Mouse (Mus musculus) CD4-positive, CD25-positive, alpha-beta regulatory T cell, adult 4 months (primary cell): ENCODE data around the gene Rb1. TPM values are rescaled to one million over a fixed set of nuclear protein-coding genes. Genes with fewer than 3 reads are reported as not detected.
A peak's percentile ranks its signal among the peaks of the same experiment; 100 is the strongest.

ENCODE experiments used
- ATAC-seq: one replicate; pipeline ENCODE4 v1.8.0; 2017
- polyA plus RNA-seq, 2 experiments: library from polyadenylated mRNA; unstranded; fragments of 100-300 nt; shearing (Covaris generic); gene quantifications; one replicate each; pipeline ENCODE4 v1.2.1; 2017

Rb1 gene
- polyA plus RNA-seq, 2 experiments from 2014 or later: 10.0 to 85.9 TPM

GRCm38 (mm10) chr14:73334926-73335805 is 9.5 kb upstream of the Rb1 start:
- ATAC-seq: peak; percentile 59

DNA sequence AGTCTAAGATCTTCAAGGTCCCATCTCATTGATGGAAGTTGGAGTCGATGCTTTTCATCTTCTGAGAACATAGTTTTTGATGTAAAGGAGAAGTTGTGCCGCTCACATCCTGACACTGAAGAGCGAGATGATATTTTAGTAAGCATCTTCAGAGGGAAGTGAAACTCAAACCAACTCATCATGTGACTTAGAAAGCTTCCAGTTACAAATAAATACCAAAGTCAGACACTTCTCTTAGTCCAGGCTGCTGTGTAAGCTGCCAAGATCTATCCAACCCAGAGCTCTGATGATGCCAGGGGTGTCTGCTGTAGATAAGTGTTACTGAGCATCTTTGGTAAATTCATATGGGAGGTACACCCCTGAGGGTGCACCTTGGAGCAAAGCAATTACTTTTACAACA is 8.3 kb upstream of the Rb1 start:
- ATAC-seq: peak; percentile 58

- ATAC-seq: no peak
Measured at GRCm38 (mm10) chr14:73331386-73331785, 5.8 kb upstream of the Rb1 start.

DNA sequence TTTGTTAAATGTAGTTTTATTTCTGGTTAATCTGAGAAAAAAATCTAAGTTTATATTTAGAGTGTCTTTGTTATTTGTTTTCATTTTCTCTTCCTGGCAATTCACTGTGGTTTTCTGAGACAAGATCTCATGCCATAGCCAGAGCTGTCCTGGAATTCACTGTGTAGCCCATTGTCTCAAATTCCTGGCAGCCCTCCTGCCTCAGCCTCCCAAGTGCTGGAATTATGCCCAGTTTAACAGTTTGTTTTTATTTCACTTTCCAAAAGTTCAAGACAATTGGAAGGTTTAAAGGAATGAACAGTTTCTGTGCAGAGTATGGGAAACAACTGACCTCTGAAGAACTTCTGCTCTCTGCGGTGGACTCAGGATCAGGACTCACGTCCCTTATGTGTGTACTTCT is 4.2 kb upstream of the Rb1 start:
- ATAC-seq: no peak

DNA sequence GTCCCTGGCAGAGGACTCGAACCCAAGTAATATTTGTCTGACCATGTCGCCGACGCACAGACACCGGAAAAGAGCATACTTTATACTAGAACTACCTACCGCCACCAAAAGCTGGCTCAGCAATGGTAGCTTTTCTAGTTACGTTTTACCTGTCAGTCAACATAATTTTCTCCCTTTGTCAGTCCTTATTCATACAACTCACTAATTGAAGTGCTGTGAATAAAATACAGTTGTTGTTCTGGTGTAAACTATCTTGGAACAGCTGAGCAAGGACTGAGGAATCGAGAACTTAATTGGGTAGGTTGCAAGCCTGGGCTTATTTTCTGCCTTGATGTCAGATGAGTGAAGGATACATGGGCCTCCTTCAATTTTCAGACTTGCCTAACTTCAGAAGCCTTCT is 889 bp upstream of the Rb1 start:
- peak; percentile 37 for ATAC-seq

DNA sequence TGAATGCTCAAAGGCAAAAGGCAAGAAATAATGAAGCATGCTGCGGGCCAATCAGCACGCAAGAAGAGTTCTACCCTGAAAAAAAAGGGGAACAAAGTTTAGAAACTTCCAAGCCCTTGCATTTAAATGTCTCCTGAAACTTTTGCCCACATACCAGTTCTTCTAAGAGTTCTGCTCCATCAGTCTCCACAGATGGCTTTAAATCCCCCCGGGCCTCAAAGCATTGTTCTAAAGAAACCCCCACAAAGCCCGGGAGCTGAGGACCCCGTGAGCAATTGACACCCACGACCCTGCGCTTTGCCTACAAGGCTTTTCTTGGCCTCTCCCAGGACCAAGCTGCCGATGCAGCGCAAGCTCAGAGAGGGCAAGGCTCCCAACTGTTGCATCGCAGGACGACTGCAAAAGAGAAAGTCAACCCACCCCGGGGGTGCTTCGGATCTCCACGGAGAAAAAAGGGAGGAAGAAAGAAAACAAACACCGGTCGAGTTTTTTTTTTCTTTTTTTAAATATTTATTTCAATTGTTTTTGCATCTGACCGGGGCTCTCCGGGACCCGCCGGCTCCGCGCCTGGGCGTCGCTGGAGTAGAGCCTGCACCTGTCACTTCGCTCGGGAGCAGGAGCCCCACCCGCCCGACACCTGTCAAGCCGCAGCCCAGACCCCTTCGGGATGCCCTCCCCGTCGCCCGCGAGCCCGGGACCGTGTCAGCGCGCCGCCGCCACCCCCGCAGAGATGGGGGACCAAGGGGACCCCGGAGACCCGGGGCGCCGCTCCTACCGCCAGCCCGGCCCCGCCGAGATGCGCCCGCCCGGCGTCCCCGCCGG is 777 bp downstream of the Rb1 start:
- peak; percentile 35 for ATAC-seq

- no peak for ATAC-seq
Measured at GRCm38 (mm10) chr14:73323965-73324364, 1.7 kb downstream of the Rb1 start.

GRCm38 (mm10) chr14:73322142-73322541 is 3.5 kb downstream of the Rb1 start:
- no peak for ATAC-seq

DNA sequence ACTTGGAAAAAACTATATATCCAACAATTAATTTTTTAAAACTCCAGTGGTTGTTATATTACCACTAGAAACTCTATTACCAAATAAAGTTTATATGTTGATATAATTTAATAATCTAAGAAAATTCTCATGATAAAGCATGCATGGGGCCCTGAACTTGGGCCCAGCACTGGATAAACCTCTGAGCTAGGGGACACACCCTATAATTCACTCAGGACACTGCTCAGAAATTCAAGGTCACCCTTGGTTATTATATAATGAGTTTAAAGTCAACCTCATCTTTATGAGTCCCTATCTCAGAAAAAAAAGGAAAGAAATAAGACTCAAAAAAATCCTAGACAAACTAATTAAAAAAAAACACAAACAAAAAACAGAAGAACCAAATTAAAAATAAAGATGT is 8.7 kb downstream of the Rb1 start:
- no peak for ATAC-seq

GRCm38 (mm10) chr14:73313864-73314263 is 11.8 kb downstream of the Rb1 start:
- ATAC-seq: no peak

DNA sequence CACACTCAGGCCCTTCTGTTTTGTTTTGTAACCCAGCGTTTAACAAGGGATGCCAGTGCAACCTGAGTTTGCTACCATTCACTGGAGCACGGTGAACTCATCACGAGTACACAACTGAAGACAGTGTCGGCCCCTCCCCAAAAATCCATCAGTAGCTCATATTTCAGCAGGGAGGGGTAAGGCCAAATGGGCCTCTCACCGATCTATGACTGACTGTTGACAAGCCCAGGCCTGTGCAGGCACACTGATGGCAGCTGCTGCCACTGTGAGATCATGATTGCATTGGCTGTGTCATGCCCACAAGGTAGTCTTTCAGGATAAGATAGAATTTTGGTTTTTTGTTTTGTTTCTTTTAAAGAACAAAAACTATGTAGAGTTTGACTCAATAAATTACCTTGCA is 12.2 kb downstream of the Rb1 start:
- no peak for ATAC-seq

DNA sequence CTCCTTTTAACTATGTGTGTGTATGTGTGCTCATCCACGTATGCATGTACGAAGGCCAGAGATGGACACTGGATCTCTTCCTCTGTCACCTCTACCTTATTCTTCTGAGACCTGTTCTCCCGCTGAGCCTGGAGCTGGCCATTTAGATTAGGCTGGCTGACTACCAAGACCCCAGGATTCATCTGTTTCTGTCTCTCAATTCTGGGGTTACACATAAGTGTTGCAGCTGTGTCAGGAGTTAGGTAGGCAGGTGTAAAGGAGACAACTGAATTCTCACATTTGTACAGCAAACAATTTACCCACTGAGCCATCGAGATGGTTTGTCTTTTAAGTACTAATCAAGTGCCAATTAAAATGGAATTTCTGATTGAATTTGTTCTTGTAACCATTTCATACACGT is 12.7 kb downstream of the Rb1 start:
- no peak for ATAC-seq

- ATAC-seq: no peak
Measured at GRCm38 (mm10) chr14:73307490-73307889, 18.1 kb downstream of the Rb1 start.

DNA sequence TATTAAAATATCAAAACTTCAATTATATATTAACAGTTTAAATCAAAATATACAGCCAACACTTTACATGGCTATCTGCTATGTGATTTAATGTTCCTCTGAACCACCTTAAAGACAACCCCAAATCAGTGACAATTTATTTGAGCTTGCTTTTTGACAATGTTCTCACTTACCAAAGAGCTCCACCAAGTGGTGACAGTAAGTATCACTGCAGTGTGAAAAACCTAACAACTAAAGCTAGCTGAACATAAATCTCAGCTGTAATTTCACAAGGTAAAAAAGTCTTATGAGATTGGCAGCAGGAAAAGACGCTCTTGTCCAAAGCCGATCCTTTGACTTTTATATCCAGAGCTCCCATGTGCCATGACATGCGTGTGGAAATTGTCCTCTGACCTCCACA is 22.4 kb downstream of the Rb1 start:
- ATAC-seq: peak; percentile 86

- ATAC-seq: no peak
Measured at GRCm38 (mm10) chr14:73301856-73302255, 23.8 kb downstream of the Rb1 start.

DNA sequence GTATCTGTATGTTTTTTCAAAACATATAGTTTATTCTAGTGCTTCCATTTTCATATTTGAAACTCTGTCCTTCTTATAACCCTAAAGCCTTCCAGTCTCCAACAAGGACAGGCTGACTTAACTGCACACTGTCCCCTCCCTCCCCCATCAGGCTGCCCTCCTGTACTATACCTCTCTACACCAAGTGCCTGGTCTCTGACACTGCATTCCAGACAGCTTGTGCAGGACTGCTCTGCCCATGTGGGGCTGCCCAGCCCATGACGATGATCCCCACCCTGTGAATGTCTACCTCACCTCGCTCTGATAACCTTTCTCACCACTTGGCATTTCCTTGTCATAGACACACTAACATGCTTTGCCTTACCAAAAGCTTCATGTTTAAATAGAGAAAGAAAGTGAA is 30.1 kb downstream of the Rb1 start:
- no peak for ATAC-seq

DNA sequence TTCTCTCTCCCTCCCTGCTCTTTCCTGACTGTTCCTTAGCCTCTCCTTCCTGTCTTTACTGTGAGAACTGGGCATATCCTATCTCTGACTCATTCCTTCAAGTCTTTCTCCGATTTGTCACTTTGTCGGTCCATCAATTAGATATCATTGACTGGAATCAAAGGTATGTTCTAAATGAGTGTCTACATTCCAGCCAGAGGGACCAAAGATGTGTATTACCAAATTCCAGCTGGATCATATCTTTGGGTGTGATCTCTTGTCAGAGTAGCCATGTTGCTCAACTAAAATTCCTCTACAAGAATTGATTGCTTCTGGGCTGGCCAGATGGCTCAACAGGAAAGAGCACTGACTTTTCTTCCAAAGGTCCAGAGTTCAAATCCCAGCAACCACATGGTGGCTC is 32.0 kb downstream of the Rb1 start:
- no peak for ATAC-seq

GRCm38 (mm10) chr14:73292434-73292833 is 33.2 kb downstream of the Rb1 start:
- no peak for ATAC-seq

DNA sequence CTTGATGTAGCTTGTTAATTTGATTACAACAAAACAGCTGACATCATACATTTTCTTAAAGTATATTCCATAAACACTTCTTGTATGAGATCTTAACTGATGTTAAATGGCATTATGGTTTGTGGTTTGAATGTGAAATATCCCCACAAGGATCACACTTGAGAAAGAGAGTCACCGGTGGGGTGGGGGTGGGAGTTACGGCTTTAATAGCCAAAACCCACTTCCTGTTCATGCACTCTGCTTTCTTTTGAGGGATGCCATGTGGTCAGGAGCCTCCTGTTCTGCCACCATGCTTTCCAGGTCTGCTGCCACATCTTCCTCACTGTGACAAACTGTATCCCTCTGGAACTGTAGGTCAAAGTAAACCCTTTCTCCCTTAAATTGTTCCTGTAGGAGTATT is 35.7 kb downstream of the Rb1 start:
- ATAC-seq: peak; percentile 83

DNA sequence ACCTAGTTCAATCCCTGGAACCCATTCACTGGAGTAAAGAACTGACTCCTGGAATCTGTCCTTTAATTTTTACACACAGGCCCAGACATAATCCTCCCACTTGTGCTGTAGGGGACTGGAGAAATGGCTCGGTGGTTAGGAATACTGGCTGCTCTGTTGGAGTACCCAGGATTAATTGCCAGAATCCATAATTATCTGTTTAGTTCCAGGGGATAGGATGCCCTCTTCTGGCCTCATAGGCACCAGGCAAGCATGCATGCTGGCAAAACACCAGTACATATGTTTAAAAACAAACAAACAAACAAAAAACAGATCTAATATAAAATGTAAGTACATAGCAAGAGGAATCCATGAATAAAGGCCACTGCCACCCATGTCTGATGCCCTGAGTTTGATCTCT is 44.6 kb downstream of the Rb1 start:
- ATAC-seq: no peak

GRCm38 (mm10) chr14:73279096-73279495 is 46.5 kb downstream of the Rb1 start:
- ATAC-seq: no peak

- ATAC-seq: no peak
Measured at GRCm38 (mm10) chr14:73271807-73272206, 53.8 kb downstream of the Rb1 start.

DNA sequence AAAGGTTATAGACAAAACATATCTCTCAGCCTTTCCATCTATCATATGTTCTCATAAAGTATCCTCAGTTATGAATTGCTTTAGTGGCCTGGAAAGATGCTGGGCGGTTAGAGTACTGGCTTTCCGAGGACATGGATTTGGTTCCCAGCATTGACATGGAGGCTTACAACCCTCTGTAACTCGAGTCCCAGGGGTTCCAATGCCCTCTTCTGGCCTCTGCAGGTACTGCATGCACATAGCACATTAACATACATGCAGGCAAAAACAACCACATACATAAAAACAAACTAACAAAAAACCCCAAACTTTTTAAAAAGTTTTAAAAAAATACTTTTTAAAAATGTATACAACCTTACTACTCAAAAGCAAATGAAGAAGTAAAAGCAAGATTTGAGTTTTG is 59.5 kb downstream of the Rb1 start:
- ATAC-seq: no peak

GRCm38 (mm10) chr14:73262210-73262609 is 63.4 kb downstream of the Rb1 start:
- ATAC-seq: no peak
